Mouse (Mus musculus) monocyte, adult 59 days (primary cell): Measurements from ENCODE around the gene Defb9. TPM values are rescaled to one million over a fixed set of nuclear protein-coding genes. Genes with fewer than 3 reads are reported as not detected.

Experiments
- total RNA-seq, 2 experiments: library from RNA; stranded (reverse); gene quantifications; one replicate each; pipeline ENCODE4 v1.2.4; 2023

Defb9 gene
- total RNA-seq: not detected

GRCm38 (mm10) chr8:21885321-21885720 is at the start of gene Defb9:
Gene Defb9, minus strand, starts transcription at chr8:21885421.

GRCm38 (mm10) chr8:21932610-21933009 is 47.4 kb upstream of the Defb9 start, which contains the start of gene Defb15:
Gene Defb15, minus strand, starts transcription at chr8:21932710.

GRCm38 (mm10) chr8:21906290-21906689 is 21.1 kb upstream of the Defb9 start, which contains the start of gene Defb11:
Gene Defb11, minus strand, starts transcription at chr8:21906412.

GRCm38 (mm10) chr8:21858586-21858985 is 26.6 kb downstream of the Defb9 start, which contains the start of gene Defb10:
Gene Defb10, plus strand, starts transcription at chr8:21858901.

Other genes with a start within 250 kb of the Defb9 start
- gene Defa17, start 229.6 kb downstream of the Defb9 start, total RNA-seq: not detected
- gene Defa34, start 219.6 kb downstream of the Defb9 start, total RNA-seq: not detected
- gene AY761184, start 181.8 kb downstream of the Defb9 start, total RNA-seq: not detected
- gene Defa24, start 150.9 kb downstream of the Defb9 start, total RNA-seq: not detected
- not detected for gene Defb50, start 61.9 kb downstream of the Defb9 start, total RNA-seq
- not detected for gene Defb2, start 45.5 kb downstream of the Defb9 start, total RNA-seq
- gene Defb10, start 26.5 kb downstream of the Defb9 start, total RNA-seq: not detected
- gene Defb11, start 21.0 kb upstream of the Defb9 start, total RNA-seq: not detected
- gene Defb15, start 47.3 kb upstream of the Defb9 start, total RNA-seq: not detected
- gene Defb35, start 52.9 kb upstream of the Defb9 start, total RNA-seq: not detected
- gene Defb13, start 61.3 kb upstream of the Defb9 start, total RNA-seq: not detected
- not detected for gene Fam90a1a, start 73.3 kb upstream of the Defb9 start, total RNA-seq
- gene Ccdc70, start 84.4 kb upstream of the Defb9 start, total RNA-seq: not detected
- under 1 TPM; 0.09 to 0.18 TPM for gene Atp7b, start 174.9 kb upstream of the Defb9 start, total RNA-seq
- 10 to 100 TPM in 1 of 2 experiments, 1 to 10 TPM in 1; 9.1 to 13.5 TPM for gene Alg11, start 175.3 kb upstream of the Defb9 start, total RNA-seq
- gene Nek5, start 239.6 kb upstream of the Defb9 start, total RNA-seq: not detected